Mouse (Mus musculus): Measurements from ENCODE around the gene Sec14l1. TPM values are rescaled to one million over a fixed set of nuclear protein-coding genes. Genes with fewer than 3 reads are reported as not detected.

Sec14l1 gene
- polyA plus RNA-seq, 1 experiment from 2014 or later: 60.7 TPM

DNA sequence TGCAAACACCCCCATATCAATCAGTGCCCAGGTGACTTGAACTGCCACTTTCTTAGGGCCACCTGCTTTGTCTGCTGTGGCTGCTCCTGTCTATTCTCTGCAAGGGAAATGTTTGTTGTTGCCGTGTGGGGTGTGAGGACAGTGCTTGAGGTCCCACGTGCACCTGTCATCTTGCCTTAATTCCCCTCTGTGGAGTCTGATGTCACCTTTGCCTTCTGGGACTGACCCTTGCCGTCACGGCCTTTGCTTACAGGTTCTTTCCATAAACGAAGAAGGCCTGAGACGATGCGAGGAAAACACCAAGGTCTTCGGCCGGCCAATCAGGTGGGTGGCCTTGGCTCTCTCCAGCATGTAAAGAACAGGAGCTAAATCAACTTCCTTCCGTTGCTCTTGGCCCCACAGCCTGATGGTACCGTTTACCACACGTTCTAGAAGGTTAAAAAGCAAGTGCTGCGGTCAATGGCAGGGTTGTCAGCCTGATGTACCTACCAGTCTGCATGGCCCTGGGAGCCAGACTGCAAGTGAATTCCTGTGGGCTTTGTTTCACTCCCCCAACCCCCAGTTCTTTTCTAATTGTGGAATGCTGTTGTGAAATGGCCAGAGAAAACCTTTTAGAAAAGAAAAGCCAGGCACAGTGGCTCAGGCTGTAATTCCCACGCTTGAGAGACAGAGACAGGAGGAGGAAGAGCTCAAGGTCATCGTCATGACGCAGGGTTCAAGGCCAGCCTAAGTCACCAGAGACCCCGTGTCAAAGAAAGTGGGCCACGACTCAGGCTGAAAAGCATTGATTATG, 34.1 kb downstream of the Sec14l1 start:
- no peak for ATAC-seq
- Histone ChIP-seq H3K36me3 (ENCODE audit: control insufficient read depth, insufficient read depth, low read length) (peaks cover 44% of the 10 kb centered on the region), H3K27ac (ENCODE audit: low read length) (no peak overlapping the region), H3K9ac (ENCODE audit: low read depth, low read length) (no peak overlapping the region), H3K27me3 (ENCODE audit: control insufficient read depth, insufficient read depth, low read depth, low read length) (no peaks in the 10 kb centered on the region), H3K4me1 (ENCODE audit: control insufficient read depth, insufficient read depth, low read length) (no peaks in the 10 kb centered on the region), H3K4me2 (ENCODE audit: low read length) (no peak overlapping the region), H3K4me3 (ENCODE audit: low read depth, low read length) (no peak overlapping the region), H3K9me3 (replicated peaks; ENCODE audit: control insufficient read depth, low read length, poor library complexity, severe bottlenecking) (no peaks in the 10 kb centered on the region)
- WGBS: 76% methylated on average over 18 of the region's 18 CpGs

DNA sequence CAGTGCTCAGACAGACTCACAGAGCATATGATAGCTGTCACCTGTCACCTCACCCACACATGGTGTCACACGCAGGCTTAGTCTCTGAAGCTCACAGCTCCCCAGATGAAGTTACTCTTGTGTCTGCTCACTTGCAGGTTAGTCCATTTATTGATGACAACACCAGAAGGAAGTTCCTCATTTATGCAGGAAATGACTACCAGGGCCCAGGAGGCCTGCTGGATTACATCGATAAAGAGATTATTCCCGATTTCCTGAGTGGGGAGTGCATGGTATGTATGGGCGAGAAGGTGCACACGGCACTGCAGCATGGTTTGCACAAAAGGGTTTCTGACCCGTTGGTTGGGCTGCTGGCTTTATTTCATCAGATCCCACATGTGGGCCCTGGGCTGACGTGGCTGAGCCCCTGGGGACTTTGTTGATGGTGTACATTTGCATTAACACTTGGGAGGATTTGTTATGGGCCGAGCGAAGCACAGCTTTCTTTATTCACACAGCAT, 35.5 kb downstream of the Sec14l1 start:
- no peak overlapping the region for H3K9ac ChIP-seq (ENCODE audit: low read depth, low read length)
- H3K4me1 ChIP-seq (ENCODE audit: control insufficient read depth, insufficient read depth, low read length): no peaks in the 10 kb centered on the region
- H3K27ac ChIP-seq (ENCODE audit: low read length): no peak overlapping the region
- no peak for ATAC-seq
- WGBS: 71% methylated on average over 9 of the region's 9 CpGs
- no peak overlapping the region for H3K4me3 ChIP-seq (ENCODE audit: low read depth, low read length)
- H3K27me3 ChIP-seq (ENCODE audit: control insufficient read depth, insufficient read depth, low read depth, low read length): no peaks in the 10 kb centered on the region
- peaks cover 47% of the 10 kb centered on the region for H3K36me3 ChIP-seq (ENCODE audit: control insufficient read depth, insufficient read depth, low read length)
- H3K9me3 ChIP-seq (replicated peaks; ENCODE audit: control insufficient read depth, low read length, poor library complexity, severe bottlenecking): no peaks in the 10 kb centered on the region
- no peak overlapping the region for H3K4me2 ChIP-seq (ENCODE audit: low read length)

- ATAC-seq: no peak
- H3K27me3 ChIP-seq (ENCODE audit: control insufficient read depth, insufficient read depth, low read depth, low read length): no peaks in the 10 kb centered on the region
- no peak overlapping the region for H3K4me3 ChIP-seq (ENCODE audit: low read depth, low read length)
- no peaks in the 10 kb centered on the region for H3K4me1 ChIP-seq (ENCODE audit: control insufficient read depth, insufficient read depth, low read length)
- 91% methylated on average over 7 of the region's 7 CpGs for WGBS
- no peak overlapping the region for H3K27ac ChIP-seq (ENCODE audit: low read length)
- no peak overlapping the region for H3K4me2 ChIP-seq (ENCODE audit: low read length)
- no peak overlapping the region for H3K9ac ChIP-seq (ENCODE audit: low read depth, low read length)
- no peaks in the 10 kb centered on the region for H3K9me3 ChIP-seq (replicated peaks; ENCODE audit: control insufficient read depth, low read length, poor library complexity, severe bottlenecking)
- H3K36me3 ChIP-seq (ENCODE audit: control insufficient read depth, insufficient read depth, low read length): peaks cover 51% of the 10 kb centered on the region
Observed at GRCm38 (mm10) chr11:117151461-117151860, 36.5 kb downstream of the Sec14l1 start.

- WGBS: 88% methylated on average over 6 of the region's 6 CpGs
- no peak overlapping the region for H3K27ac ChIP-seq (ENCODE audit: low read length)
- H3K9ac ChIP-seq (ENCODE audit: low read depth, low read length): no peak overlapping the region
- no peak for ATAC-seq
- H3K27me3 ChIP-seq (ENCODE audit: control insufficient read depth, insufficient read depth, low read depth, low read length): no peaks in the 10 kb centered on the region
- no peaks in the 10 kb centered on the region for H3K9me3 ChIP-seq (replicated peaks; ENCODE audit: control insufficient read depth, low read length, poor library complexity, severe bottlenecking)
- no peaks in the 10 kb centered on the region for H3K4me1 ChIP-seq (ENCODE audit: control insufficient read depth, insufficient read depth, low read length)
- no peak overlapping the region for H3K4me3 ChIP-seq (ENCODE audit: low read depth, low read length)
- peaks cover 50% of the 10 kb centered on the region for H3K36me3 ChIP-seq (ENCODE audit: control insufficient read depth, insufficient read depth, low read length)
- no peak overlapping the region for H3K4me2 ChIP-seq (ENCODE audit: low read length)
Observed at GRCm38 (mm10) chr11:117152541-117152940, 37.6 kb downstream of the Sec14l1 start.

- Histone ChIP-seq H3K4me1 (ENCODE audit: control insufficient read depth, insufficient read depth, low read length) (no peaks in the 10 kb centered on the region), H3K9ac (ENCODE audit: low read depth, low read length) (no peak overlapping the region), H3K27ac (ENCODE audit: low read length) (no peak overlapping the region), H3K36me3 (ENCODE audit: control insufficient read depth, insufficient read depth, low read length) (peaks cover 43% of the 10 kb centered on the region), H3K27me3 (ENCODE audit: control insufficient read depth, insufficient read depth, low read depth, low read length) (no peaks in the 10 kb centered on the region), H3K9me3 (replicated peaks; ENCODE audit: control insufficient read depth, low read length, poor library complexity, severe bottlenecking) (no peaks in the 10 kb centered on the region), H3K4me2 (ENCODE audit: low read length) (no peak overlapping the region), H3K4me3 (ENCODE audit: low read depth, low read length) (no peak overlapping the region)
- no peak for ATAC-seq
- WGBS: 73% methylated on average over 9 of the region's 9 CpGs
Observed at GRCm38 (mm10) chr11:117153553-117153952, 38.6 kb downstream of the Sec14l1 start.

DNA sequence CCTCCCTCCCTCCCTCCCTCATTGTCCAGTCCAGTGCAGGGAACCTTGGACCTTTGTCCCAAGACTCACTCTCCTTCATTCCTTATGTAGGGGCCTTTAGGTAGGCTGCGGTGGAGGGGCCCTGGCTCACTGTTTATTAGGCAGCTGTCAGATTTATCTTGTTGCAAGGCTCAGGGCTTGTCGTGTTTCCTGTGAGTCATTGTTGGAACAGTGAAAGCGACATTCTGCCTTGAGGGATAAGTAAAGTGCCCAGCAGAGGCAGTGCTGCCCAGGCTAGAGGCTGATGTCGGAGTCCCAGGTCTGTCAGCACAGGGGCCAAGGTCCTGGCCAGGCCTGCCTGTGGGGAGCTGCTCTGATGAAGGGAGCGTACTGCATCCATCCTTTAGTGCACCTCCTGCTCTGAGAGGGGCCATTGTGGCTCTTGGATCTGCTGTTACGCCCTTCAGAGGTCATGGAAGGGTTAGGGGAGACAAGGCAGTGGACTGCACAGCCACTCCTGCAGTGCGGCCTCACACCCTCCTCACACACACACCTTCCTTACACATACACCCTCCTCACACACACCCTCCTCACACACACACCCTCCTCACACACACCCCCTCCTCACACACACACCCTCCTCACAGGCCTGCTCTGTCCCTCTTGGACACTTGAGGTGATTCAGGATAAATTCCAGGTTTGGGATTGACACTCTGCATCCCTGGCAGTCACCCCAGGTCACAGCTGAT, 39.3 kb downstream of the Sec14l1 start:
- ATAC-seq: no peak
- Histone ChIP-seq H3K9me3 (replicated peaks; ENCODE audit: control insufficient read depth, low read length, poor library complexity, severe bottlenecking) (no peaks in the 10 kb centered on the region), H3K4me3 (ENCODE audit: low read depth, low read length) (no peak overlapping the region), H3K9ac (ENCODE audit: low read depth, low read length) (no peak overlapping the region), H3K36me3 (ENCODE audit: control insufficient read depth, insufficient read depth, low read length) (peaks cover 42% of the 10 kb centered on the region), H3K27ac (ENCODE audit: low read length) (no peak overlapping the region), H3K4me1 (ENCODE audit: control insufficient read depth, insufficient read depth, low read length) (no peaks in the 10 kb centered on the region), H3K27me3 (ENCODE audit: control insufficient read depth, insufficient read depth, low read depth, low read length) (no peaks in the 10 kb centered on the region), H3K4me2 (ENCODE audit: low read length) (no peak overlapping the region)
- 61% methylated on average over 7 of the region's 7 CpGs for WGBS

DNA sequence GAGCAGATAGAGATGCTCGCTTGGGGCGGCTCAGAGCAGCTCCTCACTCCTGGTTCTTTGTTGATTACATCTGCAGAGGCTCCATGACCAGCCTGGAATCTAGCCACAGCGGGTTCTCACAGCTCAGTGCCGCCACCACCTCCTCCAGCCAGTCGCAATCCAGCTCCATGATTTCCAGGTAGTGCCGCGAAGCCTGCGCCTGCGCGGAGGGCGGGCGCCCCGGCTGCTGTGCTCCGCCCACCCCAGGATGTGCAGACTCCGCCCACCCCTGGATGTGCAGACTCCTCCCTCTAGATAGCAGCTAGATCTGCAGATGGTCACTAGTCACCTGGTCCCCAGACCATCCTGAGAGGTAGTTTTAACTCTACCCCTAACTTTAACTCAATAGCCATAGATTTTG, 41.8 kb downstream of the Sec14l1 start:
- ATAC-seq: no peak
- no peak overlapping the region for H3K4me3 ChIP-seq (ENCODE audit: low read depth, low read length)
- no peaks in the 10 kb centered on the region for H3K27me3 ChIP-seq (ENCODE audit: control insufficient read depth, insufficient read depth, low read depth, low read length)
- no peaks in the 10 kb centered on the region for H3K9me3 ChIP-seq (replicated peaks; ENCODE audit: control insufficient read depth, low read length, poor library complexity, severe bottlenecking)
- peaks cover 33% of the 10 kb centered on the region for H3K36me3 ChIP-seq (ENCODE audit: control insufficient read depth, insufficient read depth, low read length)
- H3K4me2 ChIP-seq (ENCODE audit: low read length): no peak overlapping the region
- whole genome bisulfite sequencing: 8% methylated on average over 13 of the region's 15 CpGs
- no peak overlapping the region for H3K9ac ChIP-seq (ENCODE audit: low read depth, low read length)
- no peak overlapping the region for H3K27ac ChIP-seq (ENCODE audit: low read length)
- no peaks in the 10 kb centered on the region for H3K4me1 ChIP-seq (ENCODE audit: control insufficient read depth, insufficient read depth, low read length)

- H3K4me2 ChIP-seq (ENCODE audit: low read length): no peak overlapping the region
- no peak overlapping the region for H3K27ac ChIP-seq (ENCODE audit: low read length)
- peaks cover 26% of the 10 kb centered on the region for H3K36me3 ChIP-seq (ENCODE audit: control insufficient read depth, insufficient read depth, low read length)
- no peak overlapping the region for H3K4me3 ChIP-seq (ENCODE audit: low read depth, low read length)
- H3K9me3 ChIP-seq (replicated peaks; ENCODE audit: control insufficient read depth, low read length, poor library complexity, severe bottlenecking): no peaks in the 10 kb centered on the region
- no peak overlapping the region for H3K9ac ChIP-seq (ENCODE audit: low read depth, low read length)
- H3K4me1 ChIP-seq (ENCODE audit: control insufficient read depth, insufficient read depth, low read length): no peaks in the 10 kb centered on the region
- no peak for ATAC-seq
- H3K27me3 ChIP-seq (ENCODE audit: control insufficient read depth, insufficient read depth, low read depth, low read length): no peaks in the 10 kb centered on the region
- 75% methylated on average over 11 of the region's 11 CpGs for WGBS
Observed at GRCm38 (mm10) chr11:117158343-117158742, 43.4 kb downstream of the Sec14l1 start.
